Mouse (Mus musculus) regulatory T cell (primary cell): ENCODE data around the gene Aldh5a1.

ENCODE experiments used
- in situ Hi-C: fragments of 300-600 bp; cut with MboI, MseI; formaldehyde crosslinking; loops from one replicate; pipeline ENCODE4 v1.15.1; 2025; ENCODE audit warnings: high pct_unique_total_duplicates

Gene Aldh5a1

DNA sequence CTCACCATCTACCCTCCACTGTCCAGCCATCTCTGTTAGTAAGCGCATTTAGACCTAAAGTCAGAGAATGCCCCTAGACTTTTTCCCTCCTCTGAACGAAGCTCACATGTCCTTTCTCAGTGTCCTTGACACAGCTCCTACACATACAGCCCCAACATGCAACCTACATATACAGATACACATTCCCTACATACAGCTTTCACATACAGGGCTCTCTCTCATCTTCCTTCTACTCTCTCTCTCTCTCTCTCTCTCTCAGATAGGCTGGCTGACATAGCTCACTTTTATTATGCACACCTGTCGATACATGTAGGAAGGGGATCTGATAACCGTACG is 721 bp downstream of the Aldh5a1 start:
- in situ Hi-C loops: loop anchor here (5.0 kb wide), 1 partner anchor 51 kb away; no protein-coding TSS in a partner anchor

- in situ Hi-C loops: no loop called here
These were observed 4.3 kb downstream of the Aldh5a1 start for GRCm38 (mm10) chr13:24933199-24933598.

- in situ Hi-C loops: no loop called here
These were observed 6.9 kb downstream of the Aldh5a1 start for GRCm38 (mm10) chr13:24930591-24930990.

GRCm38 (mm10) chr13:24923991-24924390 is 13.5 kb downstream of the Aldh5a1 start:
- in situ Hi-C loops: no loop called here

DNA sequence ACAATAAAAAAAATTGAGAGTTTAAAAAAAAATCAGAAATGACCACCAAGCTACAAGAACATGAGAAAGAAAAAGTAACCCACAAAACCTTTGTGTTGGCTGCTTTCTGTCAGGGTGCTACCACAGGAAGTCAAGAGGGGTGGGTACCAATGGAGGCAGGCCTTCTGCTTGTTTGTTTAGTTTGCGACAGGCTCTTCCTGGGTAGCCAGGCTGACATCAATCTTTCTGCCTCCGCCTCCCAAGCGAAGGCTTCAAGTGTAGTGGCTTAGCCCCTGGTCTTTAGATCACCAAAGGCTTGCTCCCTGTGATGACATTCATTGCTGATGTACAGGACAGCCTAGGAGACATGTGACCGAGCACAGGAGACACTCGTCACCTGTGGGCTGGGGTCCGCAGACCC is 16.2 kb downstream of the Aldh5a1 start:
- in situ Hi-C loops: no loop called here

DNA sequence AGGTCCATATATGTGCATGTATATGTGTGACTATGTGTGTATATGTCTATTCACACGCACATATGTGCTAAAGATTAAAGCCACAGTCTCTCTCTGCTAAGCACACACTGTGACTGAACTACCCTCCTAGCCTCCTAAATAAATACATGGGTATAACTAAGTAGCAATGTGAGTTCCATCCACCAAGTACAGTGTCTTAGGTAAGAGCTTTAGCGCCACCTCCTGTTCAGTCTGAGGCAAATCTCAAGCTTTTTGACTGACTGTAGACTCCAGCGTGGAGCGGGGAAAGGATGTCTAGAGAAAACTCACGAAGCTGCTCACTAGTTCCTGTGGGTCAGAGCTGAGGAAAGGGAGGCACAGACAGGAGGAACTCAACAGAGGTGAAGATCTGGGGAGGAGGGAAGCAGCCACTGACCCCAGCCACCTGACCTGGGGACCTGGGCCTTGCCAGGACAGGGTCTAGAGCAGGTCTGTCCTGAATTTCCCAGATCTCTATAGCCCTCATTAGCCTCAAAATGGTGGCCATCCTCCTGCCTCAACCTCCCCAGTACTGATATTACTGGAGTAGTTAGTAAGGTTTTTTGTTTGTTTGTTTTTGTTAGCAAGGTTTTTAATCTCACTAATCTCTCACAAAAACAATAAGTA is 17.0 kb downstream of the Aldh5a1 start:
- in situ Hi-C loops: no loop called here

- in situ Hi-C loops: loop anchor here (10.0 kb wide), 1 partner anchor 201 kb away; no protein-coding TSS in a partner anchor
These were observed 21.6 kb downstream of the Aldh5a1 start for GRCm38 (mm10) chr13:24915831-24916230.

- in situ Hi-C loops: loop anchor here (10.0 kb wide), 1 partner anchor 200 kb away; no protein-coding TSS in a partner anchor
These were observed 22.5 kb downstream of the Aldh5a1 start for GRCm38 (mm10) chr13:24914915-24915314.

DNA sequence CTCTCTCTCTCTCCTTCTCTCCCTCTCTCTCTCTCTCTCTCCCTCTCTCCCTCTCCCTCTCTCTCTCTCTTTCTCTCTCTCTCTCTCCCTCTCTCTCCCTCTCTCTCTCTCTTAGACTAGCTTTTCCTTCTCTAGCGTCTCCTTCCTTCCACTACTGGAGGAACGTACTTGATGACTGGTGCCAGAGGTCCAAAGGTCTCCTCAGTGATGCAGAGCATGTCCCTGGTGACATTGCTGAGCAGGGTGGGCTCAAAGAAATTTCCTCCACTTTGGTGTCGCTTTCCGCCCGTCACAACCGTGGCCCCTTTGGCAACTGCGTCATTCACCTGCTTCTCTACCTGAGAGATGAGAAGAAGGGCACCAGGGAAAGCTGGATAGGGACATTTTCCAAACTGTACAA is 23.9 kb downstream of the Aldh5a1 start:
- in situ Hi-C loops: loop anchor here (10.0 kb wide), 1 partner anchor 199 kb away; no protein-coding TSS in a partner anchor

DNA sequence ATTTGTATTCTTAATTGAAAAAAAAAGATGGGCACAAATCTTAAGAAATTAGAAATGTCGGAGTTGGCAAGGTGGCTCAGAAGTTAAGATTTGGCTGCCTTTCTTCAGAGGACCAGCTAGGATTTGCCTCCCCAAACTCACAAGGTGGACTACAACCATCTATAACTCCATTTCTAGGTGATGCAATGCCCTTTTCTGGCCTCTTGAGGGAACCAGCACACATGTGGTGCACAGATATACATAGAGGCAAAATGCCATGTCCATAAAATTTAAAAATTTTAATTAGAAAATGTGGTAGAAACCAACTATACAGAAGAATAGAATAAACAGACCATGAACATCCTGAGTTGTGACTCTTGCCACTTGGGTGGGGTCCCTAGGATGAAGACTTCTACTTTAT is 28.3 kb downstream of the Aldh5a1 start:
- in situ Hi-C loops: no loop called here

DNA sequence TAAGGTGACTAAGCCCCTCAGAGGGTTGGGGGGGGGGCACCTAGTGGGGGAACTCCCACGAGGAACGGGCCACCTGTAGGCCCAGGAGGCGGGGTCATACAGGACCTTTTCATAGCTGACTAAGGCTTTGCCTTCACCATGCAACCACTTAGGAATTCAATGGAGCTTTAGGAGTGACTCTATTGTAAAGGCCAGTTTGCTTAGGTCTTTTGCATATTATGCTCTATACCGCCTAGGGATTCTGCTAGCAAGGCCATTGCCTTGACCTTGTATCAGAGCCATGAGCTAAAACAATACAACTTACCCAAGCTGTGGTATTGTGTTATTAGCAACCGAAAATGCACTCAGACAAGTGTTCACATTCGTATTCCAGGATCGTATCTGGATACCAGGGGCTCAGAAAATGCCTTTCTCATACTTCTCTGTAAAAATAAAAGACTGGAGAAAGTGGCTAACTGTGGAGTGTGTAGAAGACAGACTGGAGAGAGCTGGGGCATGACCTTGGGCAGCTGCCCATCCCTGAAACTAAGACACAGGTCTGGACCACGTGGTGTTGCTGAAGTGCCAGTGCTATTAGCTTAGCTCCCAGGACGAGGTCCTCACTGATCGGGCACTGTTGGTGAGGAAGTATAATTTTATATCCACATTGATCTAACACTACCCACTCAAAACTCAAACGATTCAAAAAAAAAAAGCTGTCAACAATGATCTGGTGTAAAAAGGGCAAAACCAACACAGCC is 30.5 kb downstream of the Aldh5a1 start:
- in situ Hi-C loops: no loop called here

DNA sequence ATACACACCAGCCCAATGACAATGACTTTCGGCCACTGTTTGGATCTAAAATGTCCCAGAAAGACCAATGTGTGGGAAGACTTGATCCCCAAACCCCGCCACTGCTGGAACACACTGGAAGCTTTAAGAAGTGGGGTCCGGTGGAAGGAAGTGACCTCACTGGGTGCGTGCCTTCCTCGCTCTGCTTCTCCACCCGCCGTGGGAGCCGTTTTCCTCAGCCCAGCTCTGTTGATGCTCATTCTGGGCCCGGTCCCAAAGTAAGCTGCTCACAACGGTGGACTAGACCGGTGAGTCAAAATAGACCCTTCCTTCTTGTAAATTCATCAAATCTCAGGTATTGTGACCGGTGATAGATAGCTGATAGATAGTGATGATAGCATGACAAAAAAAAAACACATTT is 32.0 kb downstream of the Aldh5a1 start:
- in situ Hi-C loops: no loop called here

GRCm38 (mm10) chr13:24903412-24903811 is 34.0 kb downstream of the Aldh5a1 start:
- in situ Hi-C loops: no loop called here

GRCm38 (mm10) chr13:24901916-24902315 is 35.5 kb downstream of the Aldh5a1 start:
- in situ Hi-C loops: no loop called here

DNA sequence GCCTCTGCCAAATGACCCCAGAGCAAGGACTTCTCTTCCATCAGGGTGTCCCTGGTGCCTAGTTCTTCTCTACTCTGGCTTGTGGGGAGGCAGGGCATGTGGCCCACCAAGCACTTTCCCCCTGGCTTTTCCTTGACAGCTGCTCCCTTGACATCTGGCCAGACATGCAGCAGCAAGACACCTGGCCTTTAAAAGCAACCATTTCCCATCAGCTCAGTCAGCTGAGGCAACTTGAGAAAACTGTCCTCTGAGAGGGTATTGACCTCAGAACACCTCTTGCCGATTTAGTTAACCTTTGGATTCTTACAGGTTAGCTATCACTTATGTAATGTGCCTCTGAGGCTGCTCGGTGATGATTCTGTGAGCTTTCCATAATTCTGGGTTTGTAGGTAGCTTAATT is 43.6 kb downstream of the Aldh5a1 start:
- in situ Hi-C loops: loop anchor here (25.0 kb wide), 1 partner anchor 707 kb away; no protein-coding TSS in a partner anchor

DNA sequence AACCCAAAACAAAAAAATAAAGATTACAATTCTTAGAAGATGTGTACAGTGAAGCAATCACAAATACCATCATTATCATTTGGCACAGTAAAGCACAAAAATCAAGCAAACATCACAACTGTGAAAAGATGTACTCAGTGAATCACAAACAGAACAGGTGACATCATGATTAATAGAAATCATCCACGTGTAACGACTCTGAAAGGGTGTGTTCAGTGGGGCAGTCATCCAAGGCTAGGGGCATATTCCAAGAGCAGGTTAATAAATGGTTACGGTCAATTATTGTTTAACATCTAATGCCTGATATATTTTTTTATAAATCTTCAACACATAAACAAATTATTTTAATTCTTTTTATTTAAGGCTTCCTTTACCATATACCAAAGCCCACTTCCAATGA is 44.9 kb downstream of the Aldh5a1 start:
- in situ Hi-C loops: loop anchor here (25.0 kb wide), 1 partner anchor 705 kb away; no protein-coding TSS in a partner anchor

DNA sequence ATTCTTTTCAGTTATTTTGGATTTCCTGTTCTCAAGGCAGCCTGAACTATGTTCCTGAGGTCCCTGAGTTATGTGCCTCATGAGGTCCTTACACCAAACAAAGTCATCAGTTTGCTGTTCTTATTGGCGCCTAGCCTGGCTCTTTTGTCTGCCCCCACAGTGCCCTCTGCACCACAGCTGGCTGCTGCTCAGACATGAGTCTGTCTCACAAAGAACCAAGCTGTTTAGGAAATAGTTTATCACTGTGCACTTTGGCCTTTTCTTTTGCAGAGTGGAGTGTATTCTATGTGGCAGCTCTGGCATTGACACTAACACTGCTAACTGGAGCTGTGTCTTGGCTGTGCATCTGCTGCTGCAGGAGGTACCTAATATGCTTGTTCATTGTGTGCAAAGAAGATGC is 47.9 kb downstream of the Aldh5a1 start:
- in situ Hi-C loops: loop anchor here (25.0 kb wide), 1 partner anchor 702 kb away; no protein-coding TSS in a partner anchor

GRCm38 (mm10) chr13:24882411-24882810 is 55.0 kb downstream of the Aldh5a1 start:
- in situ Hi-C loops: loop anchor here (25.0 kb wide), 1 partner anchor 695 kb away; no protein-coding TSS in a partner anchor

GRCm38 (mm10) chr13:24880704-24881103 is 56.8 kb downstream of the Aldh5a1 start:
- in situ Hi-C loops: loop anchor here (25.0 kb wide), 1 partner anchor 693 kb away; no protein-coding TSS in a partner anchor

GRCm38 (mm10) chr13:24880208-24880607 is 57.3 kb downstream of the Aldh5a1 start:
- in situ Hi-C loops: loop anchor here (25.0 kb wide), 1 partner anchor 693 kb away; no protein-coding TSS in a partner anchor

DNA sequence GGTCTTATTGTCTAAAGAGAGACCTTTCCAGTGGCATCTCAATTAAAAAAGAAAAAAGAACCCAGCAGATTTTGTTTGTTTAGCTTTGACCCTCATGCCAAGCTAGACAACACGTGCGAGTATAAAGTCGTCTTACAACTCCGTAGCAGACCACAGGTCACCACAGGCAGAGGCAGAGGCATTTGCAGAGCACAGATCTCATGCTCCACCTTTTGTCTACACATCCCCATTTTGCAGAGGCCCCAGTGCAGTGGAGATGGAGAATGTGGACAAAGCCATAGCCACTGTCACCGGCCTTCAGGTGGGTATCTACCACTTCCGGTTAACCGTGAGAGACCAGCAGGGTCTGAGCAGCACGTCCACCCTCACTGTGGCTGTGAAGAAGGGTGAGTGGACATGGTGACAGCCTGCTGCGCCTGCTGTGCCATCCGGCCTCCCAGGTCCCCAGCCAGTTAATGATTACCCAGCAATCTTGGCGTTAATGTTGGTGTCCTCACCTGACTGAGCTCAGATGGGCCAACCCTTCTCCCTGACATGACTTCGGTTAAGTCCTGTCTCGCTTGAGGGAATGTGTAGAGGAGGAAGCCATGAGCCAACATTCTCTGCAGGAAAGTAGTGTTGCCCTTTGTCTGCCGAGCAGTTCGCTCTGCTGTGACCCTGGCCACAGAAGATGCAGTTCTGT is 58.0 kb downstream of the Aldh5a1 start:
- in situ Hi-C loops: loop anchor here (25.0 kb wide), 1 partner anchor 692 kb away; no protein-coding TSS in a partner anchor

DNA sequence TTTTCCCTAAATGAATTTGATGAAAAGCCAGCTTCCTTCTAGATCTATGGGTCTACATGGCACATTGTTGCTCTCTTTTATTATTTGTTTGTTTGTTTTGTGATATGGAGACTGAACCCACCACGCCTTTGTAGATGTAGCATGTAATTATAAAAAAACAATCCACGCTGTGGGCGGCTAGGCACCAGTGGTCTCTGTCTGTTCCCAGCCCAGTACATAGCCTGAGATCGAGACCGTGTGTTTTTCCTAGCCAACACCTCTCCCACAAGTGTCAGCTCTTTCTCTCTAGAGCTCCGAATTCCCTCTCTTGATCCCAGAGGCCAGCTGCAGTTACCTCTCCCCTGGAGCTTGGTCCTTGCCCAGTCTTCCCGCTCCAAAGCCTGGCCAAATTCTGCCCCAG is 69.2 kb downstream of the Aldh5a1 start:
- in situ Hi-C loops: no loop called here
